Mouse (Mus musculus) ES-CJ7 (cell line): ENCODE measurements around the gene Selp.

Experiments used
- DNase-seq: peaks from one replicate; pipeline ENCODE4 v3.0.0; 2011; ENCODE audit warnings: low read depth, low spot score

Gene Selp

DNA sequence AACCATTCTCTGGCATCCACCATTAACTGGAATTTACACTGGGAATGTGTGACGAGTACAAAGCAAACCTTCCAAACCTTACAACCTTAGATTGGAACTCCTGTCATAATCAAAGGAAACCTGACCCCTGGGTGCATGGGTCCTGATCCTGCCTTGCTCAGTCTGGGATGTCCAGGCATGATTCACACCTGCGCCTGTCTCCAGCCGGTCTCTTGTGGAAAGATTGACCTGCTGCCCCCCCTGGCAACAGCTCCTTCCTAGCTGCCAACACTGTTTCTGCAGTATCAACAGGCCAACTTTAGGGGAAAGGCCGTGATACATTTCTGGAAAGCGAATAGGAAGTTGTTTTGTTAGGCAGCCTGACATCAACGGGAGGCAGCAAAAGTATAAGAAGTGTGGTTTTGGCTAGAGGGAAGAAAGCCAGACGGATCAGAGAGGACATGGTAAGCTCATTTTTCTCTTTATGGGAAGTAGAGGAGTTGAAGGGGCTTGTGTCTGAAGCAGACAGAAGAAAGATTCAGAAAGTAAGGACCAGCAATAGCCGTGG lies at the start of gene Selp:
Gene Selp (plus strand): TSS at position 318 of the 547 bp plus-strand sequence.
- DNase-seq = no peak

GRCm38 (mm10) chr1:164069261-164069660 lies 45.8 kb upstream of the Selp start:
- DNase-seq = no peak

DNA sequence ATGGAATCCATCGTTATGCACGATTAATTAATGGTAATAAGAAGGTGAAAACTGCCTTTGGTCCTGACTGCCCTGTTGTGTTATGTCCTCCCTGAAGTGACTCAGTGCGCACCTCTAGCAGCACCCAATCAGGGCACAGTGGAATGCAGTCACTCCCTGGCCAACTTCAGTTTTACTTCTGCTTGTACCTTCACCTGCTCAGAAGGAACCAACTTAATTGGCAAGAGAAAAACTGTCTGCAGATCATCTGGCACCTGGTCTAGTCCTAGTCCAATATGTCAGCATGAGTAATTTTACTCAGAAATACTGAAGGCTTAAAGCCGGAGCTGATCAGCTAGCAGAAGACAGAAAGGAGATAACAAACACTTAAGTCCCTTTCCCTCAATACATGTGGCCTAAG lies 44.6 kb upstream of the Selp start:
- DNase-seq = no peak

DNA sequence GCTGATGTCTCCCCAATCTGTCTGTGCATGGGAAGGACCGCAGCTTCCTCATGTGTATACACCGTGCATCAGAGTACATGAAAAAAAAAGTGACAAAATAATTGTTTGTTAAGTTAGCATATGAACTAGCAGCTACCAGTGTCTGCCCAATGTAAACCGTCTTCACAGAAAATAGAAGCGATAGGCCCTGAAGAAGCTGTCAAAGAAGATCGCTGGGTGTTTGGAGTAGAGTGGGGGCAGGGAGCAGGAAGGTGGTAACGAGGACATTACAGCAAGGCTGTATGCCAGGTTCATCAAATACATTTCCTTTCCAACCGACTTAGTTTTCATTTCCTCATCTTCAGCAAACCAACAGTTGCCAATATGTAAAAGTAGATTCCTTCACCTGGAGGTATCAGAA lies 44.0 kb upstream of the Selp start:
- DNase-seq = no peak

- DNase-seq = no peak
Measured at GRCm38 (mm10) chr1:164072001-164072400, 43.1 kb upstream of the Selp start.

DNA sequence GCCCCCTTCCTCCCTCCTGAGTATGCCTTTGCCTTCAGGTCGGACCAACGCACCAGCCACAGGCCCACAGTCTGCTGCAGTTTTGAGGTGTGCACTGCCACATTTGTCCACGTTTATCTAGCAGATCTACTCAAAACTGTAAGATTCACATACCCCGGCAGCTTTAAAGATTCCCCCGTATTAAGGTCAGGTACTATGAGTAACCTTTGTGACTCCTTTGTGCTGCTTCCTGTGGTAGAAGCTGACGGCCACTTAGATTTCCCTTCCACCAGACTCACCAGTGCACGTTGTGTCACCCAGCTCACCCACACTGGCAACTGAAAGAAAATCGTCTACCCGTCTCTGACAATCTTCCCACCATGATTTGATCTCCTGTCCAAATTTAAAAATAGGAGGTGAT lies 42.0 kb upstream of the Selp start:
- no peak for DNase-seq

GRCm38 (mm10) chr1:164073803-164074202 lies 41.3 kb upstream of the Selp start:
- no peak for DNase-seq

- DNase-seq = no peak
Measured at GRCm38 (mm10) chr1:164074606-164075140, 40.4 kb upstream of the Selp start.

- no peak for DNase-seq
Measured at GRCm38 (mm10) chr1:164075416-164075815, 39.6 kb upstream of the Selp start.

- no peak for DNase-seq
Measured at GRCm38 (mm10) chr1:164076441-164076840, 38.6 kb upstream of the Selp start.

DNA sequence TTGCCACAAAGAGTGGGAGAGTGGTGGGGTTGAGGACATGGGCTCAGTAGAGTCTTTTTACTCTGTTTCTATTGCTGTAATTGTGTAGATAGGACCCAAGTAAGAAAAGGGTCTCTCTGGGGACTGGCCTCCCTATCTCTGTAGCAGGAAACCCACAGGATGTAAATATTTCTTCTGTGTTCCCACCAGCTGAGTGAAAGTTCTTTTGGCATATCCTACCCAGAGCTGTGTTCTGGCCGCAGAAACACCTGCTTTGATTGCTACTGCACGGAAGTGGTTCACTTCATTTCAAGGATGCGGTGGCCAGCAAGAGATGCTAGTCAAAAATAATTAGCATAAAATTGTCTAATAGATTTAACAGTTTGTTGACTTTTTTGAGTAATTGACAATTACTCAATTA lies 38.0 kb upstream of the Selp start:
- DNase-seq = no peak

- DNase-seq = no peak
Measured at GRCm38 (mm10) chr1:164078323-164078741, 36.7 kb upstream of the Selp start.

- no peak for DNase-seq
Measured at GRCm38 (mm10) chr1:164079091-164079490, 36.0 kb upstream of the Selp start.

DNA sequence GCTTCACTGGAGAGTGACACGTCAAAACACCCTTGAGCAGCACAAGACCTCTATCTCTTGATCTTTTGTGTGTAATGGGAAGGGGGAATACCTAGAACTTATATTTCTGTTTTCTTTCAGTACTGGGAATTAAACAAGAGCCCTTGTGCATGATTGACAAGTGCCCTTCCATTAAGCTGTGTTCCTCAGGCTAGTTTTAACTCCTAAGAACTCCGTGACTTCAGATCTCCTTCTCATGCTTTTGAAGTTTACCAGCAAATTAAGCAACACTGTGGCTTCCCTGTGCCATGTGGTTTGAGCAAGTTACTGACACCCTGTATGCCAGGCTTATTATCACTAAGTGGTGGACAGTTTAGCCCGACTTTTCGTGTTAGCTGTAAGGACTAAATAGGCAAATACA lies 32.0 kb upstream of the Selp start:
- no peak for DNase-seq

GRCm38 (mm10) chr1:164086797-164087196 lies 28.3 kb upstream of the Selp start:
- no peak for DNase-seq

DNA sequence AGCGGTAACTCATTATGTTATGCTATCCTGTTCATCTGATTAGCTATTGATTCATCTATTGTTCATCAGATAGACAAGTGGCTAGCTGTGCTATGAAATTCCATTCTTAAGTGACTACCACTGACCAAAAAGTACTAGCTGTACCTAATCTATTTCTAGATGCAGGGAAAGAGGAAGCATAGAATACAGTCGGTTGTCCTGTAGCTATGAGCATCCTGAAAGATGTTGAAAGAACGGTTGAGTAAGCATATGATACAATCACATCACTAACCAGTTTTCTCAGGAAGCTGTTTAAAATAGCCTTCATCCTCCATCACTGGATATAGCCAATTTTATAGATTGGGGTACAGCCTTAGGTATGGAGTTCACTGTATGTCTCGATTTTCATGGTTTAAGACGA lies 27.2 kb upstream of the Selp start:
- DNase-seq = no peak

GRCm38 (mm10) chr1:164096780-164097179 lies 18.3 kb upstream of the Selp start:
- no peak for DNase-seq

GRCm38 (mm10) chr1:164097911-164098310 lies 17.2 kb upstream of the Selp start:
- DNase-seq = no peak

GRCm38 (mm10) chr1:164098372-164098771 lies 16.7 kb upstream of the Selp start:
- no peak for DNase-seq

DNA sequence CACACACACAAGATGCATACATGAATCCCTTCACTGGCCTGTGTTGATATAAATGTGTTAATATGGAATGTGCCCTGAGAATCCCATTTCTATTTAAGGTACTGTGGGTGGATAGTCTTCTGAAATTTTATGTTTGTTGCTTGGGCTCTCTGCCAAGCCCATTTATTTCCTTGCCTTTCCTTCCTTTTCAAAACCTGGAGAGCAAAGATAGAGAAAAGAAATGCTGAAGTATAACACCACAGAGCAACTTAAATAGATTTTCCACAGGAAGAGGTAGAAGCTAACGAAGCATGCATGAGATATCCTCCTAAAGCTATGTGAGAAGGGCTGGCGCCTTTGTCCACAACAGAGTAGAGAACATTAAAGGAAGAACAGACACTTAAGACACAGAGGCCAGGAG lies 5.3 kb upstream of the Selp start:
- no peak for DNase-seq

DNA sequence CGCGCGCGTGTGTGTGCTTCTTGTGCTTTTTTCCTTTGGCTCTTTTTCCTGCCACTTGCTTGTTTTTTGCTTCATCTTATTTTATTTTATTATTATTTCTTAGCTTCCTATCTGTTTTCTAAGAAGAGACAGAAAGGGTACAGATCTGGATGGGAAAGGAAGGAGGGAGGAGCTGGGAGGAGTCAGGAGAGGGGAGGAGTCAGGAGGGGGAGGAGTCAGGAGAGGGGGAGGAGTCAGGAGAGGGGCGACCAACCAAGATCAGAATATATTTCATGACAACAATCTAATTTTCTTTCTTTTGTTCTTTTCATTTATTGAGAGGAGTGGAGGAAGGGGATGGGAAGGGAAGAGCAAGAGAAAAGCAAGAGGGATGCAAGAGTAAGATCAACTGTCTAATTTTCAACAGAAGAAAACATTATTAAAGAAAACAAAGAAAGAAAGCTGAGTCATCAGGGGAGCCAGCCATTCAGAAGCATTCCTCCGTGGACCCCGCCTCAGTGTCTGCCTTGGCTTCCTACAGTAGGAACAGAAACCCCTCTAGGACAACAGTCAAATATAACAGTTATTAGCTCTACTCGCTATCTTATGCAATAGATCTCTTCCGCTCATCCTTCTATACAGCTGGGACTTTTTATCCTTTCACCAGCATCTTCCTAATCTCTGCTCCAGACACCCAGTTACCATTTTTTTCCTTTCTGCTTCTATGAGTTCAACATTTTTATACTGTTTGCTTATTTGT lies 4.3 kb upstream of the Selp start:
- no peak for DNase-seq

- no peak for DNase-seq
Measured at GRCm38 (mm10) chr1:164114280-164114679, 784 bp upstream of the Selp start.

DNA sequence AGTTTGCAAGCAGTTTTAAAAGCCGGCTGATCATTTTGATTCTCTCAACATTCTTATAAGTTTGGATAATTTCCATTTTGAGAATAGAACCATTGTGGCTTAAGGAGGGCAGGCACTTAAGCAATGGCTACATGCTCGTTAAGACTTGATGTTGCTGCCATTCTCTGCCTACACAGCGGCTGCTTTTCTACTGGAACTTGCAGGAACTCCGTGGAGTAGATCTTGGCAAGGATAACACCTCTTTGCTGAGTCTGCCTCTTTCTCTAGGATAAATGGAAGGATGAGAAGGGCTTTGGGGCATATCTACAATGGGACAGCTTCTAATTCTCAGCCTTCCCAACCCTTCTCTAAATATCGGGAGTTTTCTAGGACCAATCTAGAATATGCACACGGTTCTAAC lies 583 bp downstream of the Selp start:
- DNase-seq = no peak
